Mouse (Mus musculus) skeletal muscle tissue, adult 2 months (tissue): ENCODE results near the gene Kitl.
A peak's percentile ranks its signal among the peaks of the same experiment; 100 is the strongest.

Experiments used
- DNase-seq: peaks from one replicate; pipeline ENCODE4 v3.0.0-alpha.2; 2012; ENCODE audit warnings: low read depth, low spot score

The Kitl gene

GRCm38 (mm10) chr10:100015370-100016325 is at the start of gene Kitl:
TSS of gene Kitl (plus strand) at chr10:100015630.
- peak; percentile 52 for DNase-seq

DNA sequence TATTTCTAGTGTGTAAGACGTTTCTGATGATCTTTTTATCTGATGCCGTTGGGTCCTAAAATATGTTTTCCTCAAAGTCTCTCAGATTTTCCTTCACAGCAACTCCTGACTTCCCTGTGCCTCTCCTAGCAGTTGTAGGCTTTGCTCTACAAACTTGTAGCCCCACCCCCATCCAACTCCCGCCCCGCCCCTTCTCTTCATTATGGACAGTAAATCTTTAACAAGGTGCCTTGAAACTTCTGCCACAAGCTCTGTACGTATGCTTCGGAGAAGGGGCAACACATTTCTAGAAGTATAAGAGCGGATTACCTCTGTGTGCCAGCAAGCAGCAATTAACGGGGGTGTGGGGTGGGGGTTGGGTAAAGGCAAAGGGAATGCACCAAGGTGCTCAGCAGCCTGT is 42.6 kb upstream of the Kitl start:
- DNase-seq = no peak

- DNase-seq = no peak
These were observed 35.3 kb upstream of the Kitl start for GRCm38 (mm10) chr10:99980096-99980495.

- DNase-seq = no peak
These were observed 34.5 kb upstream of the Kitl start for GRCm38 (mm10) chr10:99980916-99981315.

DNA sequence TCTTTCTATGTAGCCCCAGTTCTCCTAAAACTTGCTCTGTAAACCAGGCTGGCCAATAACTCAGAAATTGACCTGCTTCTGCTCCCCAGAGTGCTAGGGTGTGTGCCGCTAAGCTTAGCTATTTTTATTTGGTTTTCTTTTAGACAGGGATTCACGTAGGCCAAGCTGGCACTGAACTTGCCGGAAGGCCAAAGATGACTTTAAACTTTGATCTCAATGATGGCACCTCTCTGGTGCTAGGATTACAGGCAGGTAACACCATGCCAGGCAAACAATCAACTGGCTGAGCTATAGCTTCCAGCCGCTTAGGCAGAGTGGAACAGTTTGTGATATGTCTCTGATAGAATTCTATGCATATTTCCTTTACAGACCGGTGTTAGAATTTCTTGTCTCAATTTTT is 33.5 kb upstream of the Kitl start:
- no peak for DNase-seq

DNA sequence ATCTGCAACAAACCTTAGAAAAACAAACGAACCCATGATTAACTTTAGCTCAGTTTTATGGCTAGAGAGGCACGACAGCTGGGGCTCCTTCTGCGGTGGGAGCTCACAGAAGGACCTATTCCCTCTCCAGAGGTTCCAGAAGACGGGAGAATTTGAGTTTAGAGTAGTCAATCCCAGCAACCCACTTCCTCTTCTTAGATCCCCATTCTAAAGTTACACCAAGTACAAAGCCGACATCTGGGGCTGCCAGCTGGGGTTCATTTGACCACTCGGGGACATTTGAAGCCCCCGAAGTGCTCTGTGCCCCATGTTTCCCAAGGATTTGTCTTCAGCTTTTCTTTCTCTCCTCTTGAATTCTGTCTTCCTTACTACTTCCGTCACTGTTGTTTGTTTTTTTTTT is 28.7 kb upstream of the Kitl start:
- no peak for DNase-seq

- no peak for DNase-seq
These were observed 25.7 kb upstream of the Kitl start for GRCm38 (mm10) chr10:99989758-99990157.

GRCm38 (mm10) chr10:99992121-99992520 is 23.3 kb upstream of the Kitl start:
- no peak for DNase-seq

DNA sequence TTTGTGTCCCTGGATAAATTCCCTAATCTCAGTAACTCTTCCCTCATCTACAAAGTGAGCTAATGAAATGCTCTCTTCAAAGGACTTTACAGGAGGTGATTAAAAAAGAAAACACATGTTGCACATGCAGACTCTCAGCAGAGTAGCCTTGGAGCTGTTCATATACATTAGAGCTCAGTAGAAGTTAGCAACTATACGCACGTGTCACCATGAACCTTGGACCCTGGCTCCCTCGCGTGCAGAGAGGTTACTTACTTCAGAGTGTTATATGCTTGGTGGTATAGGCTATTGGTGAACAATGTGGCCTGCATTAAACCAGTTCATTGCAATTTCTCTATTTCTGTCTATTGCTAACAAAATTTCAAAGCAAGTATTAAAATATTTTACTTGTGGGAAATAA is 14.0 kb upstream of the Kitl start:
- DNase-seq = no peak

DNA sequence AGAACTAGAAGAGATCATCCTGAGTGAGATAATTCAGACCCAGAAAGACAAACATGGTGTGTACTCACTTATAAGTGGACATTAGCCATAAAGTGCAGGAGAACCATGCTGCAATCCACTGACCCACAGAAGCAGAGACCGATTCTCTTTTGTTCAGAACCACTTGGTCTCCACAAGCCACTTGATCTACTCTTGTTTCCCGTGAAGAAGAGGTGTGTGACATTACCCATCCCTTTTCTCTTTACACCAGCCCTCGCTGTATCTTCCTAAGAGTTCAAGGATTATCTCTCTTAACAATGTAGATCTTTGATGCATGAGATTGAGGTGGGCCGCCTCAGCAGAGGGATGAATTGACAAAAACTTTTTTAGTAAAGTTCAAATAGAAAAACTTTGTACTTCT is 11.6 kb upstream of the Kitl start:
- DNase-seq = no peak

DNA sequence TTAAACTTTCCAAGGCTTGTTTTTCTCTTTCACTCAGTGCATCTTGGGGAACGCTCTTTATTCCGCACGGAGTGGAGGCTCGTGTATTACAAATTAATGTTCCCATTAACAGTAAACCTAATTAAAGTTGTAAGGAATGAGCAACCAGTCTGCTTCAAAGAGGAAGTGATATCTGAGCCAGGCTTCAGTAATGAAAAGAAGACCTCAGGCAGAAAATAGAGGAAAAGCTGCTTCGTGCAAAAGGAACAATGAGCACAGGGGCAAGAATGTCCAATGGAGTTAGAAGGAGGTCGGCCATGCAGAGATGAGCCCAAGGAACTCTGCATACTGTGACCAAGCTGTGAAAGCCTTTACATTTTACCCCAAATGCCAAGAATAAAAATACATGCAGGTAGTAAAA is 5.7 kb upstream of the Kitl start:
- DNase-seq = no peak

- no peak for DNase-seq
These were observed 5.1 kb upstream of the Kitl start for GRCm38 (mm10) chr10:100010291-100010690.

GRCm38 (mm10) chr10:100014096-100014495 is 1.3 kb upstream of the Kitl start:
- DNase-seq = no peak

DNA sequence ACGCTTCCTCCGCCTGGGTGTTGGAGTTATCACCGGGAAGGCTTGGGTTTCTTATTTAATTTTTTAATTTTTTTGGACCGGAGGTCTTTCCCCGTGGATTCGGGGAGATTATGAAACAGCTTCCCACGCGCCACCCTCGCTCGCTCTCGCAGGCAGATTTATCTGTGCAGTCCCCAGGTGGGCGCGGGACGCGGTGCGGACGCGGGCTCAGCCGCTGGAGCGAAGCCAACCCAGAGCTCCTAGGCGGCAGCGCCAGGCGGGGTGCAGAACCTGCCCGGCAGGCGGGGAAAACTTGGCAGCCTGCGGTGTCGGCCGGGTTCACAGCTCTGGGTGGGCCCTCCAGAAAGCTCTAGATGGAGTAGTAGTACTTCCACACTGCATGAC is 888 bp downstream of the Kitl start:
- no peak for DNase-seq

DNA sequence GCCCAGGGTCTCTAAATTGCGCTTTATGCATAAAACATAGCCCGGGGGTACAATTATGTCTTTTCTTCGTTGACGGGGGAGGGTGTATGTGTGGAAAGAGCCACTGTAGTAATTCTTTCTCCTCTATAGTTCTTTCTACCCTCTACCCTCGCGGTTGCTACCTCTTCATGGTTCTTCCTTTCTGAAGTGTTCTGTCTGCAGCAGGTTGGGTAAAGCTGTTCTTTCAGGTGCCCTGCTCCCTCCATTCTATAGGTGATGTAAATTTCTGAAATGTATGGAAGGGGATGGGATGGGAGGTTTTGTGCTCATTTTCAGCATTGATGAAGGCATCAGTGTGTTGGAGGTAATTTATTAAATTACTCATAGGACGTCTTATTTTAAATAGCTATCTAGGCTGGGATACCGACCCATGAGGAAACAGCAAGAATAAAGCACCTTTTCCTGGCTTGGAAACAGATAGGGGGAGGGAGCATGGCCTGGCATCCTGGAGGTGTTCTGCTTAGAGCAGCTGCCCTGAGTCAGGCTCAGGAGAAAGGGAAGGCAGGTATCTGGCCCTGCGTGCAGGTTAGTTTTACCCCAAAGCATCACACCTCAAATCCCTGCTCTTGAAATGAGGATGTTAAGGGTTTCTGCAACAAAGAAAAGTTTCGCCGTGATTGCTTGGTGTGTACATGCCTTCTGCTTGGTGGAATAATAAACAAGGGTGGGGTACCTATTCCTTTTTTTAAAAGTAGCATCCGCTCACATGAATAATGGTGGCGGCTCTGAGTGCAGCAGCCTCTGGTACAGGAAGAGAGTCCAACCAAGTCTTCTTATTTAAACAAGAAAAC is 1.7 kb downstream of the Kitl start:
- no peak for DNase-seq

GRCm38 (mm10) chr10:100017771-100018070 is 2.3 kb downstream of the Kitl start:
- no peak for DNase-seq

DNA sequence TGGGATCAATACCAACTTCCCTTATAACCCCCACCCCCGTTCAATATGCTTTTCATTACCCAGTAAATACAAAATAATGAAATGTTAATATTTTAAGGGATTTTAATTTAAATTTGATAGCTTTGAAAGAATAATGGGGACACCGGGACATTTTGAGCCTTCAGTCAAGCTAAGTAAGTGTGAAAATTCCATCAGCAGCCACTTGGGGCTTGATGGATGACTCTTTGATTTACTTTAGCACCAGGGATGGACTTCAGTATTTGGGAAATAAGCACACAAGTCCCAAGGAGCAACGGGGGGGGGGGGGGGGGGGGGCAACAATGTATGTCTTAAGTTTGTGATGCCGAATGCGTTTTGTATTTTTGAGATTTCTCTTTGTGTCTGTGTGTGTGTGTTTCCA is 3.1 kb downstream of the Kitl start:
- no peak for DNase-seq

DNA sequence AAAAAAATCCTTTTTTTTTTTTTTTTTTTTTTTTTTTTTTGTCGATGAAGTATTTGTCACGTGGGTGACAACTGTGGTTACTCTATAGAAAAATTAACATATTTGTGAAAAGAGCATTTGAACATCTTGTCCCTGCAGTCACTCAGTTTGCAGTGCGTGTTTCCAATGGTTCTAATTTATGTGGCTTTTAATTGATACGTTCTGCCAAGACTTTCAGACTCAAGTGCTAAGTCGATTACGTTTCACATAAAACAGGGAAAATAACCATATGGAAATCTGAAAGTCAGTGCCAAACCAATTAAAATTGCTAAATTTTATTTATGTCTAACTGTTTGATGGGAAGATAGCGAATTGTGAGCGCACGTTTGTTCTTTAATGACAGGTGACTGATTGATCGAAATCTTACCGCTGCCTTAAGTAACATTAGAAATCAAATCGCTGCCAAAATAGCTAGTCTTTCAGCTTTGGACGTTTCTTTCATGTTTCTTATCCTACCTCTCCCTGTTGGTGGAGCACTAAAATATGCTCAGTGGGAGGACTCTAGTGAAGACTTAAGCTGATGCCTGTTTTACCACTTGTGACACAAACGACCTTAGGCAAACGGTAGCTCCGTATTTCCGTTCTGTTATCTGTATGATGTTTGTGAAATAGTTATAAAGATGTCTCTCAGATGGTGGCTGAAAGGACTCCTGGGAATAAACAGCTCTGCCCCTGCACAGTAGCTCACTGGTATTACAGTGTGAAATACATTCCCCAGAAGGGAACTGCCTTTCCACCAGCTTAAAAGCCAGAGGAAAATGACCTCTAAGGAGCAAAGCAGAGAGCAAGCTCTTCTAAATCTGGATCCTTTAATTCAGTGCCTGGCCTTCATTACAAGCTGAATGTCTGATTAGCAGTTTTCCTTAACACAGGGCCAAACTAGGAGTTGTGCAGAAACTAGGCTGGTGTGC is 4.1 kb downstream of the Kitl start:
- DNase-seq = no peak

DNA sequence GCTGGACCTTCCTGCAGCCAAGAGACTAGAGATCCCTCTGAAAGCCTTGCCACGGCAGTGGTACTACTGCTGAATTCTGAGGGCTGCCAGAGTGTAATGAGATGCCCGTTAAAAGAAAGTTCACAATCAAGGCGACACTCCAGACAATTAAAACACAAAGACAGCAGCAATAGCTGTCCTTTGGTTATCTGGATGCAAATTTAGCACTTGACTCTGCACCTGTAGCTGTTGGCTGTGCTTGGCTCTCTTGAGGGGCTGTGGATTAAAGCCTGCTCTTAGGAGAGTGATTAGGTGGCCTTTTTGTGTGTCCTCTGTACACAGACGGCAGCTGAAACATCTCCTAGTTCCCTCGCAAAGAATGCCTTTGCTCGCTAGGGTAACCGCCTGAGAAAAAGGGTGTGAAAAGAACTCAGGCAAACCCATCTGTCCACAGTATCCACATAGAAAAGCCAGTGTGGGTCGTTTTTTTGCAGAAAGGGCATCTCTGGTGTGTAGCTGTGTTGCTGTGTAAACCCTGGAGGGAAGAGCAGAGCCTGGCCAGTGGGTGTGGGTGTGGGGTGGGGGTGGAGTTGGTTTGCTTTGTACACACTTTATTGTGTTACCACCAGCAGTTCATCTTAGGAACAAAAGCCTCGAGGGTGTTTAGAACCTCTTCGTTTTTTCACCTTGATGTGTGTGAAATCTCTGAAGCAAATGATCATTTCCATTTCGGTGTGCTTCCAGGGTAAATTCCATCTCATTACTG is 6.8 kb downstream of the Kitl start:
- no peak for DNase-seq

GRCm38 (mm10) chr10:100022835-100023093 is 7.3 kb downstream of the Kitl start:
- no peak for DNase-seq

DNA sequence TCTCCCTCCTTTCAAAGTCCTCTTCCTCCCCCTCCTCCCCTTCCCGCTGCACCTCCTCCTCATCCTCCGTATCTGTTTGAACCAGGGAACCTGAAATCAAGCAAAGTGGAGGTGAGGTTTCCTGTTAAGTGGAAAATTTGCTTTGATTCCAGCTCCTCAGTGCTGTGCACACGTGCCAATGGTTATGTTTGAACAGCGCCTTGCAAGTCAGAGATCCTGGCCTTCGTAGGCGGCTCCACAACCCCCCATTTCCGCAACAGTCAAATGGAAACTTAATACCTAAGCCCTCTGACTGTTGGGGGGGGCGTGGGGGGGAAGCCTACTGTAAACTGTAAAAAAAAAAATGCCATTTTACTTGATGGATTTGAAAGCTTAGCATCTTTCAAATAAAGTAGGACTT is 10.2 kb downstream of the Kitl start:
- no peak for DNase-seq
